Mouse (Mus musculus) activated CD4-positive, CD25-positive, alpha-beta regulatory T cell, adult 9 weeks (primary cell): Measurements from ENCODE around the gene Mcat. TPM values are rescaled to one million over a fixed set of nuclear protein-coding genes. Genes with fewer than 3 reads are reported as not detected.

Experiments
- polyA plus RNA-seq: library from polyadenylated mRNA; unstranded; fragments of 100-300 nt; shearing (Covaris generic); gene quantifications from one replicate; pipeline ENCODE4 v1.2.1, GENCODE M21; 2017

Mcat gene
- polyA plus RNA-seq, result 3.2 TPM

GRCm38 (mm10) chr15:83563327-83563856, at the start of gene Mcat, which contains the start of gene Tspo:
Mcat (minus strand) TSS chr15:83563787.
Tspo (plus strand) TSS chr15:83563592.

DNA sequence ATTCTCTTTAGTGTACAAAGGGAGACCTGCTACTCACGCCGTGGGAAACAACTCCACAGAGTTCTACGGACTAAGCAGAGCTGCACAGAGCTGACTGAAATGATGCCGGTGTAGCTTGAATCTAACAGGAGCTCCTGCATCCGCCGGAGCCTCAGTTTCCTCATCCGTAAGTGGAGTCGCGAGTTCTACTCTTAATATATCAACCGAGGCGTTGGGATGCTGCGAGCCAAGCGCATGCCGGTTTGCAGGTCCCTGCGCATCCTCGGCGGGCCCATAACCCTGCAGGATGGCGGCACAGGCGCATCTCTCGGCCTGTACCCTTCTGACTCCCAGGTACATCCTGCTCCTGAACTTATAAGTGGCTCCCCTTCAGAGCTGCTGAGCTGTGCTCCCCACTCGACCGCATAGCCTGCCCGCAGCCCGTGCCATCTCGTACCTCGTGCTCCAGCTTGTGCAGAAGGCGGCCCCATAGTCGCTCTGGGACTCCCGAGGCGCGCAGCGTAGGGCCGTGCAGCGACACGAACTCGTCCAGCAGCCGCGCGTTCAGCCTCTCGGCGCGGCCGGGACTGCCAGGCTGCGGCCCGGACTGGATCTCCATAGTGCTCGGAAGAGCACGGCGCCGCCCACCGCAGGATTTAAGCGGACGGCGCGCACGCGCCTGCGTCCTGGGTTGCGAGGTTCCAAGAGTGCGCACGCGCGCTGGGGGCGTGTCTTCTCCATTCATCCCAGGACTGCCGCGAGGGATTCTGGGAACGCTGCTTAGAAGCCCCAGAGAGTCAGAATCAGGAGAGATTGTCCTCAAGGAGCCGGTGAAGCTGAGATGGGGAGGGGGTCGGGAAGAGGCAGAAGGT, 31.2 kb upstream of the Mcat start, which contains the start of gene Ttll12:
Gene Ttll12 (minus strand): TSS at position 645 of the 851 bp plus-strand sequence.

DNA sequence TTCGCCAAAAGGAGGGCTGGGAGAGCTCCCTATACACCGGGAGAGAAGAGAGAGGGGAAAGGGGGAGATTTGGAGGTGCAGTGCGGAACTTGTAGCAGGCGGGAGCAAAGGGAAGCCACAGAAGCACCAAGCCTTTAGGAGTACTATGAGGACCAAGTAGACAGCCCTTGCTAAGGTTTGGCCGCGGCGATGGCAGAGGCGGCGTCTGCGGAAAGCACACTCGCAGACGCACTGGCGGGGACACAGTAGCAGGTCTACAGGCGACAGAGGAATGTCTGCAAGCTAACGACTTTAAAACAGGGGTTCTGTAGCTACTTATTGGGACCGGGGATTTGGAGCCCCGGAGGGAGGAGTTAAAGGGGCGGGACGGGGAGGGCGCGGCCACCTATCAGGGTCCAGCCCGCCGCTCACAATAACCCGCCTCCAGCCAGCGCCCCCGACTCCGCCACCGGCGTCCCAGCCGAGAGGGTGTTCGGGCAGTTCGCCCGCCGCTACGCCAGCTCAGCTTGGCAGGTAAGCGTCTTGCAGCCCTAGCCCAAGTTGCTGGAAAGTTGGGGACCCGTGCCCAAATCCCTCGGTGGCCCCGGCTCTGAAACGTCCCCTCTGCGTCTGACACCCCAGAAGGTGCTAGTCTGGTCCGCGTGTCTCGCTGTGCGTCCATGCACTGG, 37.0 kb downstream of the Mcat start, which contains the start of gene Bik:
Gene Bik (plus strand): TSS at position 439 of the 668 bp plus-strand sequence.

DNA sequence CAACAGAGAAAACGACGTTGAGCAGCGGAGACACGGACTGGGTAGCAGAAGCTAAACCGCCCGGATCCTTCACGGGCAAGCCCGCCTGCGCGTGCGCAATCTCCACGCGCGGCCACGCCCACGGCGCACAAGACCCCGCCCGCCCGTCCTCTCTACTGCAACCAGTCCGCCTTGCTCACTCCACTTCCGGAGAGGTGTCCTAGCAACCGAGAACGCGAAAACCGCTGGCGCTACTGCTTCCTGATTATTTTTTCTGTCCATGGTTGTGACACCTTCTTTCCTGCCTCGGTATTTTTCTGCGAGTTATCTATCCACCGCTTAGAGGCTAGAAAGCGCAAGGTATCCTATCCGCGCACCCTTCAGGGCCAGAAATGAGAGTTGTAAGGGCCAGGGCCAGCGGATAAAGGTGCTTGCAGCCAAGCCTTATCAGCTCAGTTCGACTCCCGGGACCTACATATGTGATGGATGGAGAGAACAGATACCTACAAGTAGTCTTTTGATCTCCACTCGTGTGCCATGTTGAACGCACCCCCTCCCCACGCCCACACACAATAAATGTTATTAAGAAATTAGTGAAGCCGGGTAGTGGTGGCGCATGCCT, 52.7 kb downstream of the Mcat start, which contains the start of gene Ttll1:
Gene Ttll1 (minus strand): TSS at position 89 of the 601 bp plus-strand sequence.

Other genes with a start within 250 kb of the Mcat start
- gene Arfgap3, start 213.5 kb downstream of the Mcat start, polyA plus RNA-seq, result 15.1 TPM
- 42.5 TPM for gene Pacsin2, start 99.2 kb downstream of the Mcat start, polyA plus RNA-seq
- gene Ttll1, start 52.9 kb downstream of the Mcat start, polyA plus RNA-seq, result 14.3 TPM
- gene Bik, start 36.9 kb downstream of the Mcat start, polyA plus RNA-seq, result 2.3 TPM
- gene Tspo, start 195 bp downstream of the Mcat start, polyA plus RNA-seq, result 447 TPM
- gene Ttll12, start 31.4 kb upstream of the Mcat start, polyA plus RNA-seq, result 23.9 TPM
- not detected for gene Scube1, start 161.2 kb upstream of the Mcat start, polyA plus RNA-seq
- not detected for gene Mpped1, start 215.7 kb upstream of the Mcat start, polyA plus RNA-seq